In the genomic region with DNA sequence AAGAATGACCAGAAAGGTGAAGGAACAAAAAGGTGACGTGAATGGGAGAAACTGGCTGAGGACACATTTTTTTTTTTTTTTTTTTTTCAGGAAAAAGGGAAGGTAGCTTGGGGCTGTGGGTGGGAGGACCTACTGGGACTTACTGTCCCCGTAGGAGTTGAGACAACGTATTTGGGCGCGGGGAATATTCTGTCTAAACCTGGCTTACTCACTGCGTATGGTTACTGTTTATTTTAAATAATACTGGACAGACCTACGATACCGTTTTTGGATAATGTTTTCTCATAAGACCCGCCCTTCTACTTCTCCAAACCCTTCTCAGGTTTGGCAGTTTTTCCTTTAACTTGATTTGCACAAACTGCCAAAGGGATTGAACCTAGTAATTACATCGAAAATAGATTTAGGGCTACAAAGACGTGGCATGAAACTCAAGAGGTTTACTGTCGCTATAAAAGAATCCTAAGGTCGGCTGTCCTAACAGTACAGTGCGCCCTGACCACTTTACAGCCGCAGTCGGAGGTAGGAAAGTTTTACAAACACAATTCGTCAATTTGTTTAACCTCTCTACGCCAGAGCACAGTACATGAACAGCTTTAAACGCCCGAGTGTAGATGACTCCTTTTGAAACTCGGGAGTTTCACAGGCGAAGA, we compare ENCODE assay signal across 8 mouse cellular contexts. TPM values are rescaled to one million over a fixed set of nuclear protein-coding genes. Genes with fewer than 3 reads are reported as not detected.
DNase-seq lines count a peak whose midpoint lies in the region; ATAC-seq and TF ChIP-seq lines count a peak whose summit lies in the region.

No protein-coding gene starts in this region.

- no peak for TF ChIP-seq EP300 in stomach, postnatal 0 days (optimal IDR thresholded peaks at IDR 0.05)

- H3K9ac ChIP-seq in forebrain, embryonic 13.5 days, result peak overlapping the region; percentile 96
- peak overlapping the region; percentile 97 for H3K9ac ChIP-seq in liver, embryonic 11.5 days (ENCODE audit: low read depth, low read length)
- peak overlapping the region; percentile 99 for H3K9ac ChIP-seq in stomach, postnatal 0 days (ENCODE audit: low read length)

- peak overlapping the region; percentile 82 for H3K27ac ChIP-seq in testis, adult 2 months (ENCODE audit: control insufficient read depth, insufficient read depth, low read depth, low read length)
- H3K27ac ChIP-seq in forebrain, embryonic 13.5 days, result peak overlapping the region; percentile 44; the same call in 1 of the 2 replicates
- no peak overlapping the region for H3K27ac ChIP-seq in liver, embryonic 11.5 days (ENCODE audit: low read depth, low read length)
- peak overlapping the region; percentile 98 for H3K27ac ChIP-seq in stomach, postnatal 0 days (replicated peaks)

- peaks cover 7% of the 10 kb centered on the region for H3K4me1 ChIP-seq in testis, adult 2 months (ENCODE audit: control insufficient read depth, insufficient read depth, low read length)
- peaks cover 25% of the 10 kb centered on the region for H3K4me1 ChIP-seq in forebrain, embryonic 13.5 days
- peaks cover 13% of the 10 kb centered on the region for H3K4me1 ChIP-seq in liver, embryonic 11.5 days (replicated peaks; ENCODE audit: control insufficient read depth, insufficient read depth, low read length)
- H3K4me1 ChIP-seq in stomach, postnatal 0 days (replicated peaks; ENCODE audit: control insufficient read depth, insufficient read depth), result peaks cover 5% of the 10 kb centered on the region; the same call in 1 of the 2 replicates

- 3% methylated on average over 22 of the region's 22 CpGs for WGBS in forebrain, embryonic 13.5 days
- 4% methylated on average over 22 of the region's 22 CpGs for WGBS in liver, embryonic 11.5 days
- 2% methylated on average over 22 of the region's 22 CpGs for WGBS in stomach, postnatal 0 days

- no peaks in the 10 kb centered on the region for H3K27me3 ChIP-seq in testis, adult 2 months (ENCODE audit: control insufficient read depth, insufficient read depth, low read length)
- H3K27me3 ChIP-seq in forebrain, embryonic 13.5 days, result peaks cover 14% of the 10 kb centered on the region
- no peaks in the 10 kb centered on the region; the same call in 1 of the 2 replicates for H3K27me3 ChIP-seq in liver, embryonic 11.5 days (replicated peaks; ENCODE audit: control insufficient read depth, insufficient read depth, low read length)
- H3K27me3 ChIP-seq in stomach, postnatal 0 days (ENCODE audit: control insufficient read depth, insufficient read depth, low read length), result no peaks in the 10 kb centered on the region

- no peak for TF ChIP-seq CTCF in testis, adult 2 months (IDR thresholded peaks at IDR 0.05; ENCODE audit: control insufficient read depth, insufficient read depth, insufficient replicate concordance, low read depth, low read length)
- TF ChIP-seq CTCF in stomach, postnatal 0 days (IDR thresholded peaks at IDR 0.05; ENCODE audit: low read depth), result no peak

- H3K4me2 ChIP-seq in forebrain, embryonic 13.5 days, result peak overlapping the region; percentile 77
- H3K4me2 ChIP-seq in liver, embryonic 11.5 days, result peak overlapping the region; percentile 92
- peak overlapping the region; percentile 91 for H3K4me2 ChIP-seq in stomach, postnatal 0 days (replicated peaks; ENCODE audit: low read depth)

- no peak for DNase-seq in testis, postnatal 14 days (ENCODE audit: low spot score)
- no peak for DNase-seq in liver, embryonic 11.5 days (ENCODE audit: low spot score)
- DNase-seq in stomach, postnatal 0 days (ENCODE audit: low spot score), result no peak
- no peak for DNase-seq in layer of hippocampus, postnatal 25 days (ENCODE audit: extremely low spot score in 1 of 2, low spot score in 1 of 2)
- DNase-seq in left cerebral cortex, adult 8-10 months (ENCODE audit: low spot score in 2 of 2), result no peak
- DNase-seq in thymus, postnatal 14 days, result no peak

- TF ChIP-seq POLR2A in testis, adult 2 months (IDR thresholded peaks at IDR 0.05; ENCODE audit: control insufficient read depth, low read depth, low read length), result no peak

- peak overlapping the region; percentile 85 for H3K4me3 ChIP-seq in testis, adult 2 months (ENCODE audit: control insufficient read depth, low read depth, low read length)
- peak overlapping the region; percentile 99 for H3K4me3 ChIP-seq in forebrain, embryonic 13.5 days
- H3K4me3 ChIP-seq in liver, embryonic 11.5 days (ENCODE audit: low read depth, low read length), result peak overlapping the region; percentile 95
- H3K4me3 ChIP-seq in stomach, postnatal 0 days (ENCODE audit: low read depth, low read length), result peak overlapping the region; percentile 100

- no peaks in the 10 kb centered on the region for H3K9me3 ChIP-seq in forebrain, embryonic 13.5 days (replicated peaks)
- H3K9me3 ChIP-seq in liver, embryonic 11.5 days (ENCODE audit: control insufficient read depth, low read length), result no peaks in the 10 kb centered on the region
- no peaks in the 10 kb centered on the region for H3K9me3 ChIP-seq in stomach, postnatal 0 days (ENCODE audit: control insufficient read depth, low read length)

- H3K36me3 ChIP-seq in testis, adult 2 months (ENCODE audit: control insufficient read depth, insufficient read depth, low read length), result no peaks in the 10 kb centered on the region
- H3K36me3 ChIP-seq in forebrain, embryonic 13.5 days (ENCODE audit: poor library complexity, severe bottlenecking), result peaks cover 1% of the 10 kb centered on the region; the same call in 1 of the 2 replicates
- no peaks in the 10 kb centered on the region for H3K36me3 ChIP-seq in liver, embryonic 11.5 days (ENCODE audit: control insufficient read depth, insufficient read depth, low read length)
- H3K36me3 ChIP-seq in stomach, postnatal 0 days (ENCODE audit: control insufficient read depth, insufficient read depth, low read length), result no peaks in the 10 kb centered on the region

- ATAC-seq in forebrain, embryonic 13.5 days, result no peak
- ATAC-seq in liver, embryonic 11.5 days (replicated peaks; ENCODE audit: low FRiP score), result peak; percentile 22
- peak; percentile 49; the same call in 1 of the 2 replicates for ATAC-seq in stomach, postnatal 0 days (ENCODE audit: low FRiP score, low TSS enrichment)

RNA-seq across cellular contexts. Expression of a gene that starts 0.7 kb away (rescaled TPM):
- 33.9 and 36.3 TPM in 2 replicates for polyA plus RNA-seq in testis, adult 2 months (2012; rRNA removed)
- 62.4 and 63.8 TPM in 2 replicates for polyA plus RNA-seq in forebrain, embryonic 13.5 days (2015; fragmentation: Nextera tagmentation; extraction: Ambion mirVana)
- 93.0 and 107 TPM in 2 replicates for polyA plus RNA-seq in liver, embryonic 11.5 days (2014; fragmentation: Nextera tagmentation; extraction: Ambion mirVana)
- 70.7 and 73.9 TPM in 2 replicates for polyA plus RNA-seq in stomach, postnatal 0 days (2015; fragmentation: Nextera tagmentation; extraction: Ambion mirVana)
- total RNA-seq in layer of hippocampus, postnatal 25 days (2021), result 10 to 100 TPM; 90.6 to 98.8 TPM
- 10 to 100 TPM; 79.2 to 88.1 (median 83.0) TPM for total RNA-seq in left cerebral cortex, adult 8-10 months (2022)

RNA-seq across cellular contexts. Expression of a gene that starts 1.1 kb away (rescaled TPM):
- 1.8 and 2.4 TPM in 2 replicates for polyA plus RNA-seq in testis, adult 2 months (2012; rRNA removed)
- 0.81 TPM in 1 of 2 replicates, not detected in the other for polyA plus RNA-seq in forebrain, embryonic 13.5 days (2015; fragmentation: Nextera tagmentation; extraction: Ambion mirVana)
- 0.58 and 1.3 TPM in 2 replicates for polyA plus RNA-seq in liver, embryonic 11.5 days (2014; fragmentation: Nextera tagmentation; extraction: Ambion mirVana)
- 2.0 and 3.9 TPM in 2 replicates for polyA plus RNA-seq in stomach, postnatal 0 days (2015; fragmentation: Nextera tagmentation; extraction: Ambion mirVana)
- under 1 TPM in 1 of 2 experiments, not detected in 1; 0.69 TPM for total RNA-seq in layer of hippocampus, postnatal 25 days (2021)
- total RNA-seq in left cerebral cortex, adult 8-10 months (2022), result 1 to 10 TPM in 3 of 4 experiments, not detected in 1; 1.2 to 1.7 (median 1.6) TPM
